Mouse (Mus musculus): ENCODE data around the gene Dazap1.

DNA sequence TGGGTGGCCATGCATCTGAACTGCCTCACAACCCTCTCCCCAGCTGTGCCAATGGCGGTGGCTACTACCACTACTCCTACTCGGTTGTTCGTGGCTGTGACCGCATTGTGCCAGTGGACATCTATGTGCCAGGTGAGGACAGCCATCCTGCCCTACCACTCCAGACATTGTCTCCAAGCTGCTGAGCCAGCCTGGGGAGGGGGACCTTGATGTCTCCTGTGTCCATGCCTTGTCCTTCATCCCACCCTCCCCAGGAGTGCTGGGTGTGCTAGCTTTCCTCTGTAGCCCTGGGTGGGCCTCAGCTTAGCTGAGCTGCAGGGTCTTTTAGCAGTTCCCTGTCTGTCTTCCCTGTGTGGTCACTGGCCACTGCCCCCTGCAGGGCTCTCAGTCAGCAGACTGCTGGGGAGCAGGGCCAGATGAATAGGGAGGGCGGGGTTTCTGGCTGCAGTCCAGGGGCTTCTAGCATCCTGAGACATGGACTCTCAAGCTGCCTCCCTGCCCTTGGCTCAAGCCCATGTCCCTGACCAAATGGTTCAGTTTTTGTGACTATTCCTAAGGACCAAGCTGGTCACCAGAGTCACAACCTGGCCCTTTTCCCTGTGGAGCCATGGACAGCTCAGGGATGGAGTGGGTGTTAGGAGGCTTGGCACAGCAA, 5.3 kb upstream of the Dazap1 start:
- TF ChIP-seq USF1 (IDR thresholded peaks at IDR 0.05; ENCODE audit: low read depth, low read length): no peak
- no peak; a peak in 1 of 6 replicates for TF ChIP-seq CTCF (IDR thresholded peaks at IDR 0.05 in 2 of 3, conservative IDR thresholded peaks at IDR 0.05 in 1 of 3; ENCODE audit: control insufficient read depth in 1 of 3, insufficient read depth in 1 of 3, low read depth in 2 of 3, low read length in 3 of 3, poor library complexity in 1 of 3, severe bottlenecking in 1 of 3)
- TF ChIP-seq POLR2A (IDR thresholded peaks at IDR 0.05; ENCODE audit: control insufficient read depth in 1 of 2, insufficient read depth in 1 of 2, low read depth in 1 of 2, low read length in 2 of 2, poor library complexity in 1 of 2): no peak
- no peak for TF ChIP-seq MAFK (IDR thresholded peaks at IDR 0.05; ENCODE audit: borderline replicate concordance, low read depth, low read length)
- no peak for TF ChIP-seq HCFC1 (IDR thresholded peaks at IDR 0.05; ENCODE audit: low read depth, low read length)
- no peak for TF ChIP-seq UBTF (IDR thresholded peaks at IDR 0.05; ENCODE audit: borderline replicate concordance, insufficient read depth, low read depth, low read length)
- no peak for TF ChIP-seq SMC3 (IDR thresholded peaks at IDR 0.05; ENCODE audit: low read depth, low read length)
- TF ChIP-seq CHD1 (IDR thresholded peaks at IDR 0.05; ENCODE audit: low read depth, low read length): no peak
- TF ChIP-seq TAL1 (IDR thresholded peaks at IDR 0.05; ENCODE audit: low read length): no peak
- no peak for TF ChIP-seq POLR2AphosphoS5 (IDR thresholded peaks at IDR 0.05; ENCODE audit: borderline replicate concordance, low read depth, low read length)

Data from MEL (cell line).